Mouse (Mus musculus) myocyte (in vitro differentiated cells): Measurements from ENCODE around the gene Cd180.

Experiments used
- CEBPB ChIP-seq: IDR thresholded peaks from 2 replicates; pipeline ENCODE4 v1.6.1; 2011; ENCODE audit warnings: mild to moderate bottlenecking, moderate library complexity; ENCODE audit not compliant: poor library complexity, insufficient read depth, severe bottlenecking
- E2F4 ChIP-seq: IDR thresholded peaks from one replicate; pipeline ENCODE4 v1.6.1; 2011; ENCODE audit warnings: mild to moderate bottlenecking, control low read depth, moderate library complexity; ENCODE audit not compliant: insufficient read depth
- MAX ChIP-seq: IDR thresholded peaks from one replicate; pipeline ENCODE4 v1.6.1; 2011; ENCODE audit warnings: low read depth, mild to moderate bottlenecking, control low read depth
- MYOG ChIP-seq, 3 experiments: IDR thresholded peaks; one replicate each; pipeline ENCODE4 v1.6.1; 2011; ENCODE audit warnings: control low read depth in 2 of 3, low read depth in 2 of 3, mild to moderate bottlenecking in 2 of 3; ENCODE audit not compliant: insufficient read length in 2 of 3, control insufficient read depth in 1 of 3, insufficient read depth in 1 of 3
- POLR2A ChIP-seq: IDR thresholded peaks from one replicate; pipeline ENCODE4 v1.6.1; 2011; ENCODE audit warnings: low read depth, mild to moderate bottlenecking, control low read depth, moderate library complexity; ENCODE audit not compliant: insufficient read length
- POLR2AphosphoS2 ChIP-seq: IDR thresholded peaks from one replicate; pipeline ENCODE4 v1.6.1; 2011; ENCODE audit warnings: low read depth, control low read depth; ENCODE audit not compliant: insufficient read length
- SRF ChIP-seq: IDR thresholded peaks from one replicate; pipeline ENCODE4 v1.6.1; 2011; ENCODE audit warnings: low read depth; ENCODE audit not compliant: control insufficient read depth, insufficient read length
- TCF12 ChIP-seq: IDR thresholded peaks from one replicate; pipeline ENCODE4 v1.6.1; 2011; ENCODE audit warnings: mild to moderate bottlenecking, control low read depth; ENCODE audit not compliant: poor library complexity, insufficient read depth, severe bottlenecking
- TCF3 ChIP-seq: IDR thresholded peaks from one replicate; pipeline ENCODE4 v1.6.1; 2011; ENCODE audit warnings: low read depth, control low read depth; ENCODE audit not compliant: insufficient read length
- USF1 ChIP-seq: IDR thresholded peaks from one replicate; pipeline ENCODE4 v1.6.1; 2011; ENCODE audit warnings: low read depth, mild to moderate bottlenecking, control low read depth, moderate library complexity

GRCm38 (mm10) chr13:102765216-102765615 lies 71.9 kb downstream of the Cd180 start:
- TF ChIP-seq POLR2A (no peak), TCF12 (no peak), E2F4 (no peak), CEBPB (no peak), MAX (no peak), POLR2AphosphoS2 (no peak), SRF (no peak), MYOG (IDR thresholded peaks at IDR 0.05; ENCODE audit: control insufficient read depth in 1 of 3, insufficient read depth in 1 of 3, insufficient read length in 2 of 3, low read depth in 2 of 3) (no peak), TCF3 (no peak), USF1 (no peak)
